Mouse (Mus musculus) c-Kit-positive CD71-positive TER-119-positive erythroid progenitor cells, embryonic 14.5 days (primary cell): ENCODE measurements around the gene Fam216b.

Source experiments
- DNase-seq: peaks from one replicate; pipeline ENCODE4 v3.0.0-alpha.2; 2013; ENCODE audit warnings: low spot score

Fam216b gene

DNA sequence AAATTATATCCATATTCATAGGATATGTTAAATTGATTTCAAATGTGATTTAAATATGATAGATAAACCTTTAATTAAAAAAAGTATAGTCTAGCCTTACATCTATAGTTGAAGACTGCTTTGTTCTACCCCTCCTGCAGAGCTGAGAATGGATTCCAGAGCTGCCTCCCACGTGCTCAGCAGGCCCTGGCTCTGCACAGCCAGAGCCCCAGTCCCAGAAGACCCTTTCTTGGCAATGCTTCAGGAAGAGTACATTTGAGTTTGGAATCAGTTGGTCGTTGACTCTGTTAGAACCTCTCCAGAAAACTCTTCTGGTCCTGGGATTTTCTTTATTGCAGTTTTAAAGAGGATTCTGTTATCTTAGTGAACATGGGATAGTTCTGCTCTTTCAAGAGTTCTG lies 45.7 kb downstream of the Fam216b start:
- no peak for DNase-seq

DNA sequence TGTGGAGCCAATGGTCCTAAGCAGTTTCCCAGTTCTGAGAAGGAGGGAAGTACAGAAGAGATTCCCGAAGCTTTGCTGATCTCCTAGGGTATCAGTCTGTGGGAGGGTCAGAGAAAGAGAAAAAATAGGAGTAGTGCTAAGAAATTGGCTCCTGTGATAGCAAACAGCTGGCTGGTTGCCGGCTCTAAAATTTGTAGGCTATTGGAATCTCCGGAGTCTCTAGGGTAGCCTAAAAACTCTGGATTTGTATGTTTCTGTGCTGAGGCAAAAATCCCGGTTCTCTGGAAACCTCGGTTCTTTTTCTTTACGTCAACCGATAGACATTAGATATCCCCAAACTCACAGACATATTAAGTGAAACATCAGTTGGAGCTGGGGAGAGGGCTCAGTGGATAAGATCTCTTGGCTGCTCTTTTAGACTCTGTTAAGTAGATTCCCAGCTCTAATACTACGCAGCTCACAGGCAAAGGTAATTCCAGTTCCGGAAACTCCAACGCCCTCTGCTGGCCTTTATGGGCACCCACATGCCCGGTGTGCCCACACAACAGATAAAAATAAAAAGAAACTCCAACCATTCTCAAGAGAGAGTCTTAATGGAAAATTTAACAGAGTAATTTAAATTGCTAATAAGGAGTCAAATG lies 46.8 kb downstream of the Fam216b start:
- DNase-seq: no peak

DNA sequence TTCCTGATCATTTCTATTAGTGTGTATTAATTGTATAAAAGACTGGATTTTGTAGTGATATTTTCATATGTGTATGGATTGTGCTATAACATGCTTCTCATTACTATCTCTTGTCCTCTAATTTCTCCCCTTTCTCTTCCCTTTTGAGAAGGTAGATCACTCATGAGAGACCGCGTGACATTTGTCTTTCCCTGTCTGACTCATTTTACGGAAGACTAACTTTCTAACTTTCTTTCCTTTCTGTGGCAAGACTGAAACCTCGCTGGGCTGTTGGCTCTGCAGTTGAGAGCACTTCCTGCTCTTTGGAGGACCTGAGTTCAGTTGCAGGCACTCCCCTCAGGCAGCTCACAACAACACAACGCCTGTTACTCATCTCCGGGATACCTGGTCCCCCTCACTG lies 48.2 kb downstream of the Fam216b start:
- no peak for DNase-seq

DNA sequence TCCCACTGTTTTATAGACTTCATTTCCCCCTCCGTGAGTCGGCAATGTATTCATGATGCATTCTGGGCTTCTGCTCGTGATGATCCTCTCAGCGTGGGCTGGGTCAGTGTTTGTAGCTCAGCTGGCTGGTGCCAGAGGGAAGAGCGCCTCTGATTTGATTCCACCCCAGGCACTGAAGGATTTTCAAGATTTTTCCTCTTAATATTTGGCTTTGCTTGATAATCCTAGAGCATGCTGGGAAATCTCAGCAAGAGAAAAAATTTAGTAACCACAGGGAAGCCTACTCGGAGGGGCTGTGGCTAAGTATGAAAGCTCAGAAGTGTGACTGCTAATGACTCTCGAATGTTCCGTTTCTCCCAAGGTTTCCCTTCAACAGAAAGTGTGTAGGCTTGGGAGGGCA lies 49.9 kb downstream of the Fam216b start:
- DNase-seq: no peak
